Mouse (Mus musculus): ENCODE data around the gene Gabpb2.

DNA sequence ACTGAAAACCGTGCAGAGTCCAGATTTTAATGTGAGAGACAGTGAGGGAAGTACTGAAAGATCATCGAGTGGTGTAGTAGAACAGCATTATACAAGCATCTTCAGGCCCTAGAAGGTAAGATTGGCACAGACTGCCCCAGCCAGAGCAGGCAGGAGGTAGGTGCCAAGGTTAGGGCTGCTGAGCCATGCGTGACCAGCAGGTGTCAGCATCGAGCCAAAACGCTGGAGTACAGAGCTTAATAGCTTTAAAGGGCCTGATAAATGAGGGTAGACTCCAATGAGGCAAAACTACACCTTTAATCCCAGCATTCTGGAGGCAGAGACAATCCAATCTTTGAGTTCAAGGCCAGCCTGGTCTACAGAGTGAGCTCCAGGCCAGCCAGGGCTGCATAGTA, 75.1 kb downstream of the Gabpb2 start:
- TF ChIP-seq ELF1 (IDR thresholded peaks at IDR 0.05; ENCODE audit: low read depth, low read length) (no peak), ZKSCAN1 (IDR thresholded peaks at IDR 0.05; ENCODE audit: low read depth, low read length) (no peak), CTCF (IDR thresholded peaks at IDR 0.05 in 2 of 3, conservative IDR thresholded peaks at IDR 0.05 in 1 of 3; ENCODE audit: control insufficient read depth in 1 of 3, insufficient read depth in 1 of 3, low read depth in 2 of 3, low read length in 3 of 3, poor library complexity in 1 of 3, severe bottlenecking in 1 of 3) (peak in 2 of 3 experiments; percentile 99 to 100; a peak in 4 of 6 replicates), RCOR1 (IDR thresholded peaks at IDR 0.05; ENCODE audit: low read depth, low read length) (no peak), HCFC1 (IDR thresholded peaks at IDR 0.05; ENCODE audit: low read depth, low read length) (no peak), CHD1 (IDR thresholded peaks at IDR 0.05; ENCODE audit: low read depth, low read length) (no peak), ETS1 (IDR thresholded peaks at IDR 0.05; ENCODE audit: low read depth, low read length) (no peak), ZMIZ1 (IDR thresholded peaks at IDR 0.05; ENCODE audit: low read depth, low read length) (no peak), POLR2A (IDR thresholded peaks at IDR 0.05; ENCODE audit: control insufficient read depth in 1 of 2, insufficient read depth in 1 of 2, low read depth in 1 of 2, low read length in 2 of 2, poor library complexity in 1 of 2) (no peak), SIN3A (IDR thresholded peaks at IDR 0.05; ENCODE audit: low read length) (peak; percentile 48; the same call in 1 of the 2 replicates), USF1 (IDR thresholded peaks at IDR 0.05; ENCODE audit: low read depth, low read length) (no peak), TCF12 (IDR thresholded peaks at IDR 0.05; ENCODE audit: low read depth, low read length) (no peak), GATA1 (IDR thresholded peaks at IDR 0.05; ENCODE audit: low read depth, low read length) (no peak)
